Mouse (Mus musculus): Measurements from ENCODE around the gene Itgb1. TPM values are rescaled to one million over a fixed set of nuclear protein-coding genes. Genes with fewer than 3 reads are reported as not detected.

The Itgb1 gene
- total RNA-seq, 2 experiments from 2014 or later, result 438 to 442 TPM

DNA sequence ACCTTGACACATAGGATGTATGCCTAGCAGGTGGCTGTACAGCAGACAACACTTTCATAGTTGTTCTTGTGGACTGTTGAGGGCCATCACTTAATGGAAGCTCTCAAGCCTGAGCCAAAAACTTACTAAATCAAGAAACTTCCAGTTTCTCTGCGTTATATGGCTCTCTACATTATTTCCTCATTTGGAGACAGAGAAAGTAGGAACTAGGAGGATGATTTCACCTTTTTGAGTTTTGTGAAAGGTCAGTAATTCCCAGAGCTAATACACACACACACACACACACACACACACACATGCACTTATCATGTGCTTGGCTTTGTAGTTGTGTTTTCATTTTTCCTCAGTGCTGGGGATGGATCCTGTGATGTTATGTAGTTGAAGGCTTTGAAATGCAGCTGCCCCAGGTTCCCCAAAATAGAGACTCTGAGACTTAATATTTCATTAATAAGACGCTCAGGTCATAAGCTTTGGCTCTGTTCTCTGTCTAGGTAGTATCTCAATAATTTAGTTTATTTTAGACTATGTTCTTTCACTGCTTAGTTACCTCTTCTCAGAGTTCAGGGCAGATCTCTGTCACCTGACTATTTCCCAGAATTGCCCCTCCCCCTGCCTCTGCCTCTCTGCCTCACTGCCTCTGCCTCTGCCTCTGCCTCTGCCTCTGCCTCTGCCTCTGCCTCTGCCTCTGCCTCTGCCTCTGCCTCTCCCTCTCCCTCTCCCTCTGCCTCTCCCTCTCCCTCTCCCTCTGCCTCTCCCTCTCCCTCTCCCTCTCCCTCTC is 4.7 kb upstream of the Itgb1 start:
- DNase-seq (ENCODE audit: low spot score in 2 of 2), result no peak

DNA sequence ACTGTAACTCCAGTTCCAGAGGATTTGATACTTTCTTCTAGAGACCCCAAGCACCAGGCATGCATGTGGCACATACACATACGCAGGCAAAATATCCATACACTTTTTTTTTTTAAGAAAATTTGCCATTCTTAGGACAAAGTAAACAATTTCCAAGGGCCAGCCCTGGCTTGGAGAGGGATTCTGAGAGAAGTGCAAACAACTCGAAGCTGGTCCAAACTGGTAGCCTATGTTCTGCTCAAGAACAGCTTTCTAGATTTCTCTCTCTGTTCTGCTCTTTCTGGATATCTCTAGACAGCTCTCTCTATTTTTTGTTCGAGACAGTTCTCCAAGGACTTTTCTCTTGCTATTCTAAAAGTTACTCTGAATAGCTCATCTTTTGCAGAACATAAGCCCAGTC is 3.5 kb upstream of the Itgb1 start:
- no peak for DNase-seq (ENCODE audit: low spot score in 2 of 2)

DNA sequence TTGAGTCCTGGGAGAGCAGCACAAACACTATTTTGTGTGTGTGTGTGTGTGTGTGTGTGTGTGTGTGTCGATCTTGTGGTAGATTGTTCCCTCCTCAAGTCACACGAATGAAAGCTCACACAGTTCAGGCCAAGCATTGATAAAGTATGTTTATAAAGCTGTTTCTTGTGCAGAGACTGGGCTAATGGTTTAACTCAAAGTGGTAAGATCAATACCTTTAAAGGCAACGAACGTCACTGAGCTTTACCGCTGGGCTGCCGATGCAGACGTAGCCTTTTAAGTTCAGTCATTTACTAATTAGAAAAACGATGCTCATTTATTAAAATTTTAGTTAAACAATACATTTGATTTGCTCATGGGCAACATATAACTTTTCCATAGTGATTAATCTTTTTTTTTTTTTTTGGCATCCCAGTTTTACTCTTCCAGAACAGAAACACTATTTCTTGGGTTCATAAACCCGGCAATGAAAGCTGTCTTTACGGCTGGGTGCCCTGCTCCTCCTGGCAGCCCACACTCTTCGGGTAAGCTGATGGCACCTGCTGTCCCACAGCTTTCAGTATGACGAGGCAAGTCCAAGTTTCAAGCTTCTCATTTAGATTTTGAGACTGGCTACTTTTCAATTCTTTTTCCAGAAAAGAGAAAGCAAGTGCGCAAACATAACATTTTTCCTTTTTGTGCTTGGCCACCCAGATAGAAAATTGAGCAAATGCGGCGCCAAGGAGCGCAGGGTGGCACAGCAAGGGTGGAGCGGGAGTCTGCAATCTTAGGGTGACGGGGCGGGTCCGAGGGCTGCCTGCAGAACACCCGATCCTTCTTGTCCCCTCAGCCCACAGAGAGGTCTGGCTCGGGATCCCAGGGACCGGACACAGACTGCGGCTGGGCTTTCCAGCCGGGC is 596 bp upstream of the Itgb1 start:
- DNase-seq (ENCODE audit: low spot score in 2 of 2), result no peak

DNA sequence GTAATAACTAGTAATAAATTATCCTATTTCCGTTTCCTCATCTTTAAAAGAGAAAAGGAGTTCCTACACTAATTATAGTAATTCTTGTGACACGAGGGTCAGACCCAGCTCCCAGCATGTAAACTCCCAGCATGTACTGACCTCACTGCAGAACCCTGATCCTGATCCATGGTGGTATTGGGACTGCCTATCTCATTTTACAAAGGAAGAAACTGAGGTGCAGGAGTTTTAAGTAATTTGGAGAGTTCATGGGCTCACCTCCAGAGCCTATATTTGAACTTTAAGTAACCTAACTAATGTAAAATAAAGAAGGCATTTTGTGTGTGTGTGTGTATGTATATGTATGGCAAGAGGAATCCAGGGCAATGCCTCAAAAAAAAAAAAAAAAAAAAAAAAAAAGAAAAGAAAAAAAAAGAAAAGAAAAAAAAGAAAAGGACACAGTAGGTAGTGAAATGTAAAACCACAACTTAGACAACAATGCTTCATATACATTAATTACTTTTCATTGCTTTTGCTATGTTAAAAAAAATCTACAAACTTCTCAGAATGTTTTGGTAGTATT is 1.1 kb downstream of the Itgb1 start:
- no peak for DNase-seq (ENCODE audit: low spot score in 2 of 2)

DNA sequence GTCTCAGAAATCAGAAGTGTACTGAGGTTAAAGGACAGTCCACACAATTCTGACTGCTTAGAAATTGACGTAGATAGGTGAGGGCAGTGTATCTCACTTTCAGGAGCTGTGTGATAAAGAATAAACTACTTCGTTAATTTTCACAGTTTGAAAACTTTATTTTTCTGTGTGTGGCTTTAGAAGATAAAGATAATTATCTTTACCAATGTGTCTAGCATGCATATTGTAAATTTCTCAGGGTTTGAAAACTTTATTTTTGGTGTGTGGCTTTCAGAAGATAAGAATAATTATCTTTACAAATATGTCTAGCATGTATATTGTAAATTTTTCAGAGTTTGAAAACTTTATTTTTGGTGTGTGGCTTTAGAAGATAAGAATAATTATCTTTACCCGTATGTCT is 3.2 kb downstream of the Itgb1 start:
- DNase-seq (ENCODE audit: low spot score in 2 of 2), result no peak

DNA sequence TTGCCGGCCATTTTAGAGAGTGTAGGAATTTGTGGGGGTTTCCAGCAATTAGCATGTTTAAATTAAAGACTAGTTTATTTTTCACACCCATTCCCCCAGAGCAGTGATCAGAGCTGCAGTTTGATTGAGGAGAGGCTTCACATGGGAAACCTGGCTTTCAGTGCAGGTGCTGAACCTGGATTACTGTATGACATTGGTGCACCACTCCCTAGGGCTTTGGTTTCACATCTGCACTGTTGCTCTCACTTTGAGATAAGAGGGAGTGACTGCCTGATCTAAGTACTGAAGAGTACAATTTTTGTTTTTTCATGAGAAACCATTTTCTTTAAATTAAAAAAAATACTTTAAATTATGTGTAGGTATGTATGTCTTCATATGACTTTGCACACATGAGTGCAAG is 4.6 kb downstream of the Itgb1 start:
- DNase-seq (ENCODE audit: low spot score in 2 of 2), result no peak

DNA sequence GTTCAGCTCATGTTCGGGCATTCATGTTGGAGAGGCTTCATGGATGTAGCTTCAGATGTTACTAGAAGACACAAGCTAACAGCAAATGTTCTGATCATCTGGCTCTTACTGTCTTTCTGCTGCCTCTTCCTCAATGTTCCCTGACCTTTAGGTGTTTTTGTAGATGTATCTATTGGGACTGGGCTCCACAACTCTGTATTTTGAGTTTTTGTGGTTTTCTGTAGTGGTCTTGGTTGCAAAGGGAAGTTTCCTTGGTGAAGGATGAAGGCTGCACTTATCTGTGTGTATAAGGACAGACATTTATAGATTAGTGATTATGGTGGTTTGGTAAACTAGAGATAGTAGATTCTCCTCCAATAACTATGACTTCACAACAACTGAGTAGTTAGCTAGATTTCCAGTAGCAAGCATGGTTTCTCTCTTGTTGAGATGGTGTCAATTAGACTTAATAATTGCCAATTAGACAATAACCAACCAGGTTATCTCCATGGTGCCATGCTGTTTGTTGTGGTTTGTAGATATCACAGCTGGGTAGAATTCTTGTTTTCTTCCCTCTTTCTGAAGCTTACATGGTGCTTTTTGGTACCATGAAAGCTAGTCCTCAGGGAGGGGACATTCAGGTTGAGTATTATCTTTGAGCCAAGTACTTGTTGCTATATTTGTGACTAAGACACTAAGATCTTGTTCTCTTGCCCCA is 11.4 kb downstream of the Itgb1 start:
- DNase-seq (ENCODE audit: low spot score in 2 of 2), result no peak

DNA sequence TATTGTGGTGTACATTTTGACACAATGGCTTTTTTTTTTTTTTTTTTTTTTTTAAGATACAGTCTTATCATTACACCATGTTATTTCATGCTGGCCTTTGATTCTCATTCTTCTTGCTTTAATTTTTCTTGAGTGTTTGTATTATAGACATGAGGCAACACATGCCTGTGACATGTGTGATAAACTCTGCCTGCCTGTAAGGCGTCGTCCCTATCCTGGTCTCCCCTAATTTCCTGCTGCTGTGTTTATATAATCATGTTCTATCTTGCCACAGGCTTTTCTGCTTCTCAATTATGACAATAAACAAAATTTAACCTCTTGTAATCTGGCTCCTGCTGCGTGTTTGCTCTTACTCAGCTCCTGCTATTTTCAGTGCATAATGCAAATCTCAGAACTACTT is 12.5 kb downstream of the Itgb1 start:
- DNase-seq (ENCODE audit: low spot score in 2 of 2), result no peak

DNA sequence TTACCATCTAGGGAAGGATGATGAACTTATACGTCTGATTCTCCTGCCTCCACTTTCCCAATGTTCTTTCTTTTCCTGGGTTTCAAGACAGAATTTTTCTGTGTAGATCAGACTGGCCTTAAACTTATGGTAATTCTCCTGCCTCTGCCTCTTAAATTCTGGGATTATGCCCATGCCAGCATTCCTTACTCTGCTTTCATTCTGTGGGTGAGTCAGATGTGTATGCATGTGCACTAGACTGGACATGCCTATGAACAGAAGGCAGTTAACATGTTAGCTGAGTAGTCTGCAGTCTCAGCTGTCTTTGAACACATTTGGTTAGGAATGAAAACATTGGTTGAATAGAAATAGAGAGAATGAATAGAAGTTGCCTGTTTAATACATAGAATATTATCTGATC is 18.9 kb downstream of the Itgb1 start:
- DNase-seq (ENCODE audit: low spot score in 2 of 2), result no peak

DNA sequence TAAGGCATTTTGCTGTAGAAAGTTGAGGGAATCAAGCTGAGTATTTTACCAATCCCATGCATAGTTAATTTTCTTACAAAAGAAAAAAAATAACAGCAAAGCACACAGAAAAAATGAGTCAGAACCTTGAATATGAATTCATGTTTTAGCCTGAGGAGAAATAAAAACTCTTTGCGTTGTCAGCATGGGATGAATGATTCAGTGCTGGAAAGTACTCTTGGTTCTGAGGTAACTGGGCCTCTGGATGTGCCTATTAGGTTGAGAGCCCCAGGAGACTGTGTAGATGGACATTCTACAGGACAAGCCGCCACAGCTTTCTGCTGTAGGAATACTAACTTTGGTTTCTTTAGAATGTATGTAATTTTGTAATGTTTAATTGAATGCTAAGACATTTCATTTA is 19.4 kb downstream of the Itgb1 start:
- no peak for DNase-seq (ENCODE audit: low spot score in 2 of 2)

DNA sequence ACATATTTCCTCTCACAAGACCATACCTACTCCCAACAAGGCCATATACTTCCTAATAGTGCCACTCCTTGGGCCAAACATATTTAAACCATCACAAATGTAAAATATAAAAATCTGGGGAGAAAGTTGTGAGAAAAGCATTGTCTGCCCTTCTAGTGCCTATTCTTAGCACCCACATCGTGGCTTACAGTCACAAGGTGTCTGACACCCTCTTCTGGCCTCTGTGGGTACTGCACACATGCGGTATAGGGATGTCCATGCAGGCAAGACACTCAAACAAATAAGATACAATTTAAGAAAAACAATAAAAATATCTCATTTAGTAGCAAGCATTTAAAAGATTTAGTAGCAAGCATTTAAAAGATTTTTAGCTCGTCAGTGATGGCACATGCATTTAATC is 23.8 kb downstream of the Itgb1 start:
- DNase-seq (ENCODE audit: low spot score in 2 of 2), result peak; percentile 74 to 82

DNA sequence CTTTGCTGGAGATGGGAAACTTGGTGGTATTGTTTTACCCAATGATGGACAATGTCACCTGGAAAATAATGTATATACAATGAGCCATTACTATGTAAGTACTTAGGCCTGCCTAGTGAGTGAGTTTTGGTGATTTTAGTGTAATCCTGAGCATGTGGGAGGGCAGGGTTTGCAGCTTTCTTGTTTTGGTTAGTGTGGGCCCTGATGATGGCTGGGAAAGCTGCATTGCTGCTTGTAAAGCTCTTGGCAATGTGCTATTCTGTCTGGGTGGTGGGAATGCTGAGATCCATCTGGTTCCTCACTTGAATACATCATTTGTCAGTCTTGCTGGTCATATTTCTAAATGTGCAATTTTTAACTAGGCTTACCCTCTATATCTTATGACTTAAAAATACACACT is 30.7 kb downstream of the Itgb1 start:
- no peak for DNase-seq (ENCODE audit: low spot score in 2 of 2)

DNA sequence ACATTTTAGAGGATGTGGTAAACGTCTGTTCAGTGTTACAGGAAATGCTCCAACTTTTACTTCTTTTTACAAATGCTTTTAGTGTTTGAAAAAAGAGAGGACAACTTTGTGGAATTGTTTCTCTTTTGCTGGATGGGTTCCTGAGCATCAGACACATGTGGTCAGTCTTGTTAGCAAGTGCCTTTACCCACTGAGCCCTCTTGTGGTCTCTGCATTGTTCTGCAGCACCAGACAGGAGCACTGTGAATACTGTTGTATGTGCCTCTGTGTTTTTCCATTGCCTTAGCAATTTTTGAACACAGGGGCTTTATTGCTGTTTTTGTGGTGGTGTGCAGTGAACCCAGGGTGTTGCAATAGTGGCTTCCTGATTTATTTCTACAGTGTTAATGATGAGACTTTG is 39.4 kb downstream of the Itgb1 start:
- no peak for DNase-seq (ENCODE audit: low spot score in 2 of 2)

DNA sequence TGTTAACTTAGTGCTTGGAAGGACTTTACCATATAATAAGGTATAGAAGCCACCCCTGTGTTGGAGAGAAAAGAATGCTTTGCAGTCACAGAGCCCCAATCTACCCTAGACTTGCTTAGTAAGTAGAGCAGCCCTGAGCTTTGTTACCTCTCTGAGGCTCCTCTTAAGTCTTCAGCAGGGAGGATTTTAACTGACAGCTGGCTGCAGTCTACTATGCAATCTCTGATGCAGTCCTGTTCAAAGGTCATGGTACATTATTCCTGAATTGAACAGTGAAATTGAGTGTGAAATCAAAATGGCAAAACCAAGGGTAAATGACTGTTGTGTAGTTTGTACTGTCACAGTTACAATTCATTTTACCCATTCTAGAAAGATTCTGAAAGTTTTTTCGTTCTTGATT is 41.8 kb downstream of the Itgb1 start:
- DNase-seq (ENCODE audit: low spot score in 2 of 2), result no peak

DNA sequence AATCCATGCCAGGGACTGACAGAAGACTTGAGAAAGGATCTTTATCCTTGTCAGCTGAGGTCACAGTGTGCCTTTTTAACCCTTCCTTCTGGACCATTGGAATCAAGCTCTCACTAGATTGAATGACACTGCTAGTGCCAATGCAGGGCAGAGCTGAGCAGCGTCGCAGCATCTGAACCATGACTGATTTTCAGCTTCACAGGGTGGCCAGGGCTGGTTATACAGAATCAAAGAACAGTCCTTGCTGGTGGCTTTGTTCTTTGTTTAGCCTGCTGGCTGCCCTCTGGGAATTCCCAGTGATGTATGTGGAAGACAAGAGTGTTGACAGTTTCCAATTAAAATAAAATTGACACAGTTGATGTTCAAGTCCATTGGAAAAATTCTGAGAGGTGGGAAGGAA is 46.8 kb downstream of the Itgb1 start:
- no peak for DNase-seq (ENCODE audit: low spot score in 2 of 2)

DNA sequence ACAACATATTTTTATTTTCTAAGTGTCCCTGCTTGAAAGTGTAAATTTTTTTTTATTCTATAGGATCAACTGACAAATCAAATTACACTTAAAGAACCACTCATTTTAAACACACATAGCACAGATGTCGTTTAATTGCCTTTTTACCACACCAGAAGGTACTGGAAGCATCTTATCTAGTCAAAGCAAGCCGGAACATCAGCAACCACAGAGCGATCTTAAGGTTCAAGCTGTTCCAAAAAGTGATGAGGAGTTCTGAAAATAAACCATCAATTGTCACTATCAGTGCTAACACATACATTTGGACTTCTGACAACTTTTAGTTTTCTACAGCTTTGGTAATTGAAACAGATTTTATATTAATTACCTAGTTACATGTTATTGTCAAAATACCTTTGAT is 48.7 kb downstream of the Itgb1 start:
- no peak for DNase-seq (ENCODE audit: low spot score in 2 of 2)

DNA sequence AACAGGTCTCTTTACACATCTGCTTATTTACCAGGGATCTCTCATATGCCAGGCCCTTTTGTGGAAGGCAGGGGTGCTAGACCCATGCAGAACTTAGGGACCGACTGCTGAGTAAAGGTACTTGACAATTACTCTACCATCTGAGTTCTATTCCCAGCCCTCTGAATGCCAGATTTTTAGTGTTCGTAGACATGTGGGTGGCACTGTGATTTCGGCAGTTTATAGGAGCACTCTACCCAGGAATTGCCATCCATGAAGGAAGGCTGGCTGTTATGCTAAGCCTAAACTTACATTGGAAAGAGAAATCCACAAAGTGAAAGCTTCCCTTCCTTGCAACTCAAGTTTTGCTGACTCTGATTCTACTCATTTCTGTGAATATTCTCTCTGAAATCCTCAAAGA is 50.2 kb downstream of the Itgb1 start:
- DNase-seq (ENCODE audit: low spot score in 2 of 2), result no peak

Data from gastrocnemius, postnatal 4 days (tissue).